Mouse (Mus musculus): Measurements from ENCODE around the gene Aars2. TPM values are rescaled to one million over a fixed set of nuclear protein-coding genes. Genes with fewer than 3 reads are reported as not detected.

Aars2 gene
- total and polyA plus RNA-seq, 2 experiments from 2014 or later = 15.0 to 25.6 TPM

DNA sequence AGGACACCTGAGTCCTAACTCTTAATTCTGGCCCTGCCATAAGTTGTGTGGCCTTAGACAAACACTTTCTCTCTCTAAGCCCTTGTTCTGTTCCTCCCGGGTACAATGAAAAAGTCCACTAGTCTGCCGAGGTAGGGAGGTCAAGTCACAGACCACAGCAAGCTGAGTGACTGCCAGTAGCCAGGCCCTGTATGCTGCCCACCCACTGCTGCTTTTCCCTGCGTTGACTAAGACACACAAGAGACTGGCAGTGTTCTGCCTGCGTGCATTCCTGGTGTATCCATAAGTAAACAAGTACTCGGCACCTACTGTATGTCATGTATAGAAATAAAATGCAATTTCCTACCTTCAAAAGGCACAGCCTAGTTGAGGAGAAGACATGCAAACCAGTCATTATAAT lies 43.6 kb downstream of the Aars2 start:
- H3K36me3 ChIP-seq (replicated peaks; ENCODE audit: control insufficient read depth, insufficient read depth, low read length) = no peaks in the 10 kb centered on the region
- H3K9me3 ChIP-seq (replicated peaks; ENCODE audit: control insufficient read depth, low read length) = no peaks in the 10 kb centered on the region
- H3K4me1 ChIP-seq (ENCODE audit: control insufficient read depth, insufficient read depth) = peaks cover 16% of the 10 kb centered on the region
- H3K4me2 ChIP-seq (ENCODE audit: low read depth, low read length) = peak overlapping the region; percentile 99; the same call in 1 of the 2 replicates
- no peak for ATAC-seq (ENCODE audit: insufficient read depth, low read depth)
- 36% methylated on average over 5 of the region's 5 CpGs for WGBS
- no peak overlapping the region for H3K4me3 ChIP-seq (ENCODE audit: low read depth, low read length)
- H3K27ac ChIP-seq (ENCODE audit: low read depth) = no peak overlapping the region
- H3K9ac ChIP-seq (replicated peaks; ENCODE audit: low read depth, low read length) = no peak overlapping the region
- TF ChIP-seq EP300 (IDR thresholded peaks at IDR 0.05; ENCODE audit: low read depth) (no peak), CTCF (IDR thresholded peaks at IDR 0.05; ENCODE audit: low read depth) (no peak)
- DNase-seq (ENCODE audit: low spot score) = no peak
- peaks cover 63% of the 10 kb centered on the region for H3K27me3 ChIP-seq (ENCODE audit: control insufficient read depth, insufficient read depth, low read length)

DNA sequence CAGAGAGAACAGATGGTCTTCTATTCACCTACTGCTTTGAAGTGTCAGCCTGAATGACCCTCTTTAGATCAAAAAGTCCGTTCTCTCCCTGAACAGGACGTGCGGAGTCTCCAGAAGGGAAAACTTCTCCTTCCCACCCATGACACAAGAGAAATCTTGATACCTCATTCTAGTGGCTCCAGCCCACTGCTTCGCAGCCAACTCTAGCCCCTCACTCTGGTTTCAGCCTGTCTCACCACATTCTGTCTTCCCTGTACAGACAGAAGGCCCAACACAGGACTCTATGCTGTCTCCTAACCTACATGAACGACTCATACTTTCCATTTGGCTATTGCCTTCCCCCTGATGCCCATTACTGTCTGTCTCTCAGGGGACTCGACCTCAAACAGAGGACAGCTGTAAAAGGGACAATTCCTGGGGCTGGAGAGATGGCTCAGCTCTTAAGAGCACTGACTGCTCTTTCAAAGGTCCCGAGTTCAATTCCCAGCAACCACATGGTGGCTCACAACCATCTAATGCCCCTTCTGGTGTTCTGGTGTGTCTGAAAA lies 44.7 kb downstream of the Aars2 start:
- peaks cover 52% of the 10 kb centered on the region for H3K27me3 ChIP-seq (ENCODE audit: control insufficient read depth, insufficient read depth, low read length)
- no peaks in the 10 kb centered on the region for H3K9me3 ChIP-seq (replicated peaks; ENCODE audit: control insufficient read depth, low read length)
- DNase-seq (ENCODE audit: low spot score) (no peak), ATAC-seq (ENCODE audit: insufficient read depth, low read depth) (no peak)
- WGBS = 63% methylated on average over 7 of the region's 7 CpGs
- no peak overlapping the region for H3K9ac ChIP-seq (replicated peaks; ENCODE audit: low read depth, low read length)
- no peak overlapping the region for H3K4me3 ChIP-seq (ENCODE audit: low read depth, low read length)
- no peak overlapping the region for H3K27ac ChIP-seq (ENCODE audit: low read depth)
- peaks cover 16% of the 10 kb centered on the region; the same call in 1 of the 2 replicates for H3K4me1 ChIP-seq (ENCODE audit: control insufficient read depth, insufficient read depth)
- no peak for TF ChIP-seq EP300 (IDR thresholded peaks at IDR 0.05; ENCODE audit: low read depth)
- no peak for TF ChIP-seq CTCF (IDR thresholded peaks at IDR 0.05; ENCODE audit: low read depth)
- no peak overlapping the region for H3K4me2 ChIP-seq (ENCODE audit: low read depth, low read length)
- no peaks in the 10 kb centered on the region for H3K36me3 ChIP-seq (replicated peaks; ENCODE audit: control insufficient read depth, insufficient read depth, low read length)

DNA sequence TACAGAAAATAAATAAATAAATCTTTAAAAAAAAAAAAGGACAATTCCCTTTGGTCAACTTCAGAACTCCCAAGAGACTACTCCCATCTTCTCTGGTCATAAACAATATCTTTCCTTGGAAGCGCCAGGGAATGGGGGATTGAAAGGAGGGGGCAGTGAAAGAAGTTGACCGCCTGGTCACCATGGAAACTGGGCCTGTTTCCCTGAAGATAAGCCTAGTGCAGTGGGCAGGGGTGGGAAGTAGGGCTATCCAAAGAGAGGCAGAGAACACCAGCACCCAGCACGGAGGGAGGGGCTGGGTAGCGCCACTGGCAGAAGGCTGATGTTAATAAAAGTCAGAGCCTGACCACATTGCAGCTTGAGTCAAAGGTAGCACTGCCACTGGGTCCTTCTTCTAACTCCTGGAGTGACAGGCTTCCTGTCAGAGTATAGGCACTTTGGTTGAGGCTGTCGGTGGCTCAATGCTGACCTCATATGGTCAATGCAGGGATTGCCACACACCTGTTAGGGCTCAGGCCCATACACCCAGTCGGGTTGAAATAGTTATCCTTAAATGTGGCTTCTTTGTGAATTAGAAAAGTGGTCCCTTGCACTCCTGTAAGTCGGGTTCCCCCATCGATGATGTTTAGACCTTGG lies 45.3 kb downstream of the Aars2 start:
- H3K9me3 ChIP-seq (replicated peaks; ENCODE audit: control insufficient read depth, low read length) = no peaks in the 10 kb centered on the region
- no peak overlapping the region for H3K4me3 ChIP-seq (ENCODE audit: low read depth, low read length)
- DNase-seq (ENCODE audit: low spot score) = peak; percentile 68
- H3K27ac ChIP-seq (ENCODE audit: low read depth) = no peak overlapping the region
- no peaks in the 10 kb centered on the region for H3K36me3 ChIP-seq (replicated peaks; ENCODE audit: control insufficient read depth, insufficient read depth, low read length)
- no peak overlapping the region for H3K4me2 ChIP-seq (ENCODE audit: low read depth, low read length)
- no peak for TF ChIP-seq EP300 (IDR thresholded peaks at IDR 0.05; ENCODE audit: low read depth)
- TF ChIP-seq CTCF (IDR thresholded peaks at IDR 0.05; ENCODE audit: low read depth) = peak; percentile 88
- H3K4me1 ChIP-seq (ENCODE audit: control insufficient read depth, insufficient read depth) = peaks cover 16% of the 10 kb centered on the region; the same call in 1 of the 2 replicates
- ATAC-seq (ENCODE audit: insufficient read depth, low read depth) = peak; percentile 52; the same call in 1 of the 2 replicates
- H3K27me3 ChIP-seq (ENCODE audit: control insufficient read depth, insufficient read depth, low read length) = peaks cover 52% of the 10 kb centered on the region
- 4% methylated on average over 8 of the region's 8 CpGs for WGBS
- H3K9ac ChIP-seq (replicated peaks; ENCODE audit: low read depth, low read length) = no peak overlapping the region

DNA sequence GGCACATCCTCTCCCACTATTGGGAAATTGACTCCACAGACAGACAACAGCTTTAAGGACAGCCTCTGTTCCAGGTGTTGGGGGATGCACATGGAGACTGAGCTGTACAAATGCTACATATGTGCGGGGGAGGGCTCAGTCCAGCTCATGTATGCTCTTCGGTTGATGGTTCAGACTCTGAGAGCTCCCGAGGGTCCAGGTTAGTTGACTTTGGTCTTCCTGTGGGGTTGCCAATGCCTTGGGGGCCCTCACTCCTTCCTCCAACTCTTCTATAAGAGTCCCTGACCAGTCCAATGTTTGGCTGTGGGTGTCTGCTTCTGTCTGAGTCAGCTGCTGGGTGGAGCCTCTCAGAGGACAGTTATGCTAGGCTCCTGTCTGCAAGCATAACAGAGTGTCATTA lies 46.4 kb downstream of the Aars2 start:
- ATAC-seq (ENCODE audit: insufficient read depth, low read depth) = no peak
- 68% methylated on average over 3 of the region's 3 CpGs for WGBS
- no peaks in the 10 kb centered on the region for H3K36me3 ChIP-seq (replicated peaks; ENCODE audit: control insufficient read depth, insufficient read depth, low read length)
- TF ChIP-seq EP300 (IDR thresholded peaks at IDR 0.05; ENCODE audit: low read depth) (no peak), CTCF (IDR thresholded peaks at IDR 0.05; ENCODE audit: low read depth) (no peak)
- no peak for DNase-seq (ENCODE audit: low spot score)
- H3K27ac ChIP-seq (ENCODE audit: low read depth) = no peak overlapping the region
- H3K27me3 ChIP-seq (ENCODE audit: control insufficient read depth, insufficient read depth, low read length) = peaks cover 46% of the 10 kb centered on the region
- H3K4me3 ChIP-seq (ENCODE audit: low read depth, low read length) = no peak overlapping the region
- H3K9ac ChIP-seq (replicated peaks; ENCODE audit: low read depth, low read length) = no peak overlapping the region
- H3K9me3 ChIP-seq (replicated peaks; ENCODE audit: control insufficient read depth, low read length) = no peaks in the 10 kb centered on the region
- peaks cover 16% of the 10 kb centered on the region; the same call in 1 of the 2 replicates for H3K4me1 ChIP-seq (ENCODE audit: control insufficient read depth, insufficient read depth)
- no peak overlapping the region for H3K4me2 ChIP-seq (ENCODE audit: low read depth, low read length)

DNA sequence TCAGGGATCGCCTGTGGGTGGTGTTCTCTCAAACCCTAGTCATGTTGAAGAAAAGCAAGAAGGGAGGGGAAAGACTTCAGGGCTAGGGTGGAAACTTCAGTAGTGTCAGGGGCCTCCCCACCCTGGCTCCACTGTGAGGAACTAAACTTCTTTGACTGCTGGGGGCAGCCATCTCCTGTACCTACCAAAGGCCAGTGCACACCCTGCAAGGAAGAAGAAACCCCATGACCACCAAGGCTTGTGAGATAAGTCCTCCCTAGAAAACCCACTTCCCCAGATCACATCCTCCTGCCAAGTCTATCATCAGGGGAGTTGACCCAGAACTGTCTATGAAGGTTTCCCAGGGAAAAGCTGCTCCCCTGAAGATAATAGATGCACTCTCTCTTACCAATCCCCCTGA lies 47.8 kb downstream of the Aars2 start:
- Histone ChIP-seq H3K27ac (ENCODE audit: low read depth) (no peak overlapping the region), H3K9ac (replicated peaks; ENCODE audit: low read depth, low read length) (no peak overlapping the region), H3K4me2 (ENCODE audit: low read depth, low read length) (no peak overlapping the region), H3K9me3 (replicated peaks; ENCODE audit: control insufficient read depth, low read length) (no peaks in the 10 kb centered on the region), H3K27me3 (ENCODE audit: control insufficient read depth, insufficient read depth, low read length) (peaks cover 32% of the 10 kb centered on the region), H3K4me3 (ENCODE audit: low read depth, low read length) (no peak overlapping the region), H3K36me3 (replicated peaks; ENCODE audit: control insufficient read depth, insufficient read depth, low read length) (no peaks in the 10 kb centered on the region), H3K4me1 (ENCODE audit: control insufficient read depth, insufficient read depth) (peaks cover 9% of the 10 kb centered on the region; the same call in 1 of the 2 replicates)
- ATAC-seq (ENCODE audit: insufficient read depth, low read depth) (no peak), DNase-seq (ENCODE audit: low spot score) (no peak)
- 32% methylated on average over 1 of the region's 1 CpGs for WGBS
- TF ChIP-seq CTCF (IDR thresholded peaks at IDR 0.05; ENCODE audit: low read depth) = no peak
- TF ChIP-seq EP300 (IDR thresholded peaks at IDR 0.05; ENCODE audit: low read depth) = no peak
